In genomic region chr11:77867419-77868083, GRCm38 (mm10) we compare ENCODE assay signal across 16 mouse cellular contexts. TPM values are rescaled to one million over a fixed set of nuclear protein-coding genes. Genes with fewer than 3 reads are reported as not detected.
DNase-seq lines count a peak whose midpoint lies in the region; ATAC-seq and TF ChIP-seq lines count a peak whose summit lies in the region.
"Had no signal": no experiment of that assay in that cellular context is flagged by ENCODE, and none has a peak within 500 bp of the region (broad histone marks: within the 10 kb centered on the region; RNA-seq: fewer than 3 reads in every experiment).

No protein-coding gene starts in this region.

- no peak overlapping the region for H3K9ac ChIP-seq in forebrain, embryonic 15.5 days (replicated peaks)
- H3K9ac ChIP-seq in limb, embryonic 13.5 days = peak overlapping the region; percentile 43; the same call in 1 of the 2 replicates
- H3K9ac ChIP-seq in neural tube, embryonic 15.5 days (replicated peaks) = no peak overlapping the region

- H3K4me1 ChIP-seq in forebrain, embryonic 15.5 days = peaks cover 78% of the 10 kb centered on the region
- H3K4me1 ChIP-seq in limb, embryonic 13.5 days = peaks cover 39% of the 10 kb centered on the region
- peaks cover 60% of the 10 kb centered on the region for H3K4me1 ChIP-seq in neural tube, embryonic 15.5 days

- peak in 1 of 2 experiments; percentile 42 for DNase-seq in layer of hippocampus, adult 2 months (ENCODE audit: low spot score in 2 of 2)
- no peak for DNase-seq in layer of hippocampus, postnatal 25 days (ENCODE audit: extremely low spot score in 1 of 2, low spot score in 1 of 2)
- no peak for DNase-seq in gastrocnemius, postnatal 10 days
- DNase-seq in frontal cortex, postnatal 10 days (ENCODE audit: low spot score in 2 of 2) = no peak
- DNase-seq in testis, postnatal 10 days (ENCODE audit: low spot score) = no peak
- DNase-seq: B cell, adult 2 months; kidney, postnatal 10 days; layer of hippocampus, postnatal 36 days; lung, postnatal 4 days; right cerebral cortex, adult 18-20 months; thymus, postnatal 36 days had no signal

- WGBS in forebrain, embryonic 15.5 days = 8% methylated on average over 11 of the region's 12 CpGs
- 15% methylated on average over 12 of the region's 12 CpGs for WGBS in limb, embryonic 13.5 days
- WGBS in neural tube, embryonic 15.5 days = 10% methylated on average over 12 of the region's 12 CpGs

- H3K4me2 ChIP-seq in forebrain, embryonic 15.5 days (replicated peaks) = peak overlapping the region; percentile 16; the same call in 1 of the 2 replicates
- H3K4me2 ChIP-seq in limb, embryonic 13.5 days (replicated peaks) = 0 out of 2 replicates have a peak overlapping the region, but pooled peaks have one; percentile 11
- H3K4me2 ChIP-seq in neural tube, embryonic 15.5 days = 0 out of 2 replicates have a peak overlapping the region, but pooled peaks have one; percentile 19
- H3K4me2 ChIP-seq: liver, embryonic 11.5 days had no signal

- no peaks in the 10 kb centered on the region for H3K9me3 ChIP-seq in forebrain, embryonic 15.5 days
- no peaks in the 10 kb centered on the region for H3K9me3 ChIP-seq in limb, embryonic 13.5 days
- H3K9me3 ChIP-seq in neural tube, embryonic 15.5 days (replicated peaks) = no peaks in the 10 kb centered on the region
- H3K9me3 ChIP-seq: G1E had no signal

- peak overlapping the region; percentile 72 for H3K27ac ChIP-seq in layer of hippocampus, adult 2 months
- peak overlapping the region; percentile 92 for H3K27ac ChIP-seq in forebrain, embryonic 15.5 days (replicated peaks)
- H3K27ac ChIP-seq in limb, embryonic 13.5 days = no peak overlapping the region
- H3K27ac ChIP-seq in neural tube, embryonic 15.5 days (replicated peaks) = peak overlapping the region; percentile 61

- peak; percentile 49 for ATAC-seq in forebrain, embryonic 15.5 days (replicated peaks)
- ATAC-seq in limb, embryonic 13.5 days (ENCODE audit: low FRiP score, low read depth) = no peak
- no peak for ATAC-seq in neural tube, embryonic 15.5 days (ENCODE audit: low FRiP score)

- 0 out of 2 replicates have a peak, but pooled peaks cover 2% of the 10 kb centered on the region for H3K36me3 ChIP-seq in forebrain, embryonic 15.5 days
- peaks cover 14% of the 10 kb centered on the region for H3K36me3 ChIP-seq in limb, embryonic 13.5 days
- peaks cover 8% of the 10 kb centered on the region; the same call in 1 of the 2 replicates for H3K36me3 ChIP-seq in neural tube, embryonic 15.5 days

- no peaks in the 10 kb centered on the region for H3K27me3 ChIP-seq in forebrain, embryonic 15.5 days
- peaks cover 41% of the 10 kb centered on the region for H3K27me3 ChIP-seq in limb, embryonic 13.5 days
- peaks cover 7% of the 10 kb centered on the region; the same call in 1 of the 2 replicates for H3K27me3 ChIP-seq in neural tube, embryonic 15.5 days (replicated peaks)

- no peak overlapping the region for H3K4me3 ChIP-seq in layer of hippocampus, adult 2 months
- no peak overlapping the region for H3K4me3 ChIP-seq in forebrain, embryonic 15.5 days
- H3K4me3 ChIP-seq in limb, embryonic 13.5 days = no peak overlapping the region
- H3K4me3 ChIP-seq in neural tube, embryonic 15.5 days (replicated peaks) = no peak overlapping the region

- TF ChIP-seq CTCF in layer of hippocampus, adult 2 months (conservative IDR thresholded peaks at IDR 0.05) = no peak

RNA-seq across cellular contexts. Expression of gene Pipox, which starts 26.3 kb away (rescaled TPM):
- total RNA-seq in layer of hippocampus, adult 2 months (2021) = 1 to 10 TPM in 1 of 2 experiments, under 1 TPM in 1; 0.84 to 1.2 TPM
- 1 to 10 TPM; 1.5 to 1.8 TPM for total RNA-seq in layer of hippocampus, postnatal 25 days (2021)
- polyA plus RNA-seq in forebrain, embryonic 15.5 days (2015; fragmentation: Nextera tagmentation; extraction: Ambion mirVana) = 10.2 and 11.2 TPM in 2 replicates
- 0.66 and 1.4 TPM in 2 replicates for polyA plus RNA-seq in limb, embryonic 13.5 days (2015; fragmentation: Nextera tagmentation; extraction: Ambion mirVana)
- 5.4 and 5.5 TPM in 2 replicates for polyA plus RNA-seq in neural tube, embryonic 15.5 days (2015; fragmentation: Nextera tagmentation; extraction: Ambion mirVana)
- 1 to 10 TPM in 1 of 2 experiments, under 1 TPM in 1; 0.52 to 1.1 TPM for total RNA-seq in gastrocnemius, postnatal 10 days (2021)
- total RNA-seq: G1E had no signal
- polyA plus RNA-seq: G1E had no signal
